Mouse (Mus musculus): ENCODE data around the gene Tcap. TPM values are rescaled to one million over a fixed set of nuclear protein-coding genes. Genes with fewer than 3 reads are reported as not detected.

The Tcap gene
- polyA plus RNA-seq, 1 experiment from 2014 or later = 0.44 TPM

DNA sequence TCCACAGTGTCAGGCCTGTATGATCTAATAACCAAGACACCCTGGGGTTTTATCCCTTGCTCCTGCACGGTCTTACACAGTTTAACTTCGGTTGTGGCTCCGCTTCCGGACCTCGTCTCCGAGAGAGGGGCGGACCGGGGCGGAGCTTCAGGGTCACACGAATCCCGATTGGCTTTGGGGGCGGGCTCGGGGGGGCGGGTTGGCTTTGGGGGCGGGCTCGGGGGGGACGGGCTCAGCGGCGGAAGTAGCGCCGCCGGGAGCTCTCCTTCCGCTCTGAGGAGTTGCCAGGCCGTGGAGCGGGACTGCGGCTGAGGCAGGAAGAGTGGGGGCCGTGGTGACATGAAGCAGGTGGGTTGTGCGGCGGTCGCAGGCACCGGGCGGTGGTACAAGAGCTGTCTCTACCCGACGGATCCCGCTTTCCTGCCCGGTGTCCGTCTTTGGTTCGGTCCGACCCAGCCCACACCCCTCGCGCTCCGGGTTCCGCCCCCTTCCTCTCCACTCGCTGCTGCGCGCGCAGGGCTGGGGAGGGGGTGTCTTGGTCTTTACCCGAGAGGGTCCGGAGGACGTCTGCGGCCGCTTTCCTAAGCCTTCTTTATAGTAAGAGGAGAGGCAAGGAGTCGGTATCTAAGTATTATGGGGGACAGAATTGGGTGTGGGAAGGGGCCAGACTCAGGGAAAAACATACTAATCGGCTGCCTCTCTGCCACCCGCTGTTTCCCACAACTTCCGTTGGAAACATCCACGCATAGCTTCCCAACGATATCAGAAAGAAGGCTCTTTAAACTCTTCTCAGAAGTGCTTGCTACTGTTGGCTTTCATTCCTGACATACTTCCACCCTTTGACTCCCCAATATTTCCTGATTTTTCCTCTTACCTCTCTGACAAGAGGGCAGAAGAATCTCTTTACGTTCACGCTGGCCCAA, 25.2 kb upstream of the Tcap start, which contains the start of gene Stard3:
Gene Stard3, plus strand, starts transcription at position 208 of the 923 bp plus-strand sequence.
- peak within 1 kb of the TSS; percentile 81 for H3K4me2 ChIP-seq (replicated peaks; ENCODE audit: low read depth)
- peak within 1 kb of the TSS; percentile 92 for H3K27ac ChIP-seq (ENCODE audit: low read depth, low read length)
- peaks cover 8% of the 10 kb centered on the region; the same call in 1 of the 2 replicates for H3K4me1 ChIP-seq (replicated peaks; ENCODE audit: control insufficient read depth, insufficient read depth, low read length)
- no peaks in the 10 kb centered on the region for H3K36me3 ChIP-seq (ENCODE audit: control insufficient read depth, insufficient read depth)
- ATAC-seq = peak; percentile 74
- H3K9ac ChIP-seq (ENCODE audit: low read depth, low read length) = peak within 1 kb of the TSS; percentile 79
- H3K27me3 ChIP-seq (replicated peaks; ENCODE audit: control insufficient read depth, insufficient read depth, low read length) = no peaks in the 10 kb centered on the region
- under 1% methylated on average over 56 of the region's 60 CpGs for WGBS
- no peak for TF ChIP-seq CTCF (IDR thresholded peaks at IDR 0.05; ENCODE audit: low read depth)
- H3K4me3 ChIP-seq (ENCODE audit: low read depth, low read length) = peak within 1 kb of the TSS; percentile 71
- H3K9me3 ChIP-seq (ENCODE audit: control insufficient read depth) = no peaks in the 10 kb centered on the region

DNA sequence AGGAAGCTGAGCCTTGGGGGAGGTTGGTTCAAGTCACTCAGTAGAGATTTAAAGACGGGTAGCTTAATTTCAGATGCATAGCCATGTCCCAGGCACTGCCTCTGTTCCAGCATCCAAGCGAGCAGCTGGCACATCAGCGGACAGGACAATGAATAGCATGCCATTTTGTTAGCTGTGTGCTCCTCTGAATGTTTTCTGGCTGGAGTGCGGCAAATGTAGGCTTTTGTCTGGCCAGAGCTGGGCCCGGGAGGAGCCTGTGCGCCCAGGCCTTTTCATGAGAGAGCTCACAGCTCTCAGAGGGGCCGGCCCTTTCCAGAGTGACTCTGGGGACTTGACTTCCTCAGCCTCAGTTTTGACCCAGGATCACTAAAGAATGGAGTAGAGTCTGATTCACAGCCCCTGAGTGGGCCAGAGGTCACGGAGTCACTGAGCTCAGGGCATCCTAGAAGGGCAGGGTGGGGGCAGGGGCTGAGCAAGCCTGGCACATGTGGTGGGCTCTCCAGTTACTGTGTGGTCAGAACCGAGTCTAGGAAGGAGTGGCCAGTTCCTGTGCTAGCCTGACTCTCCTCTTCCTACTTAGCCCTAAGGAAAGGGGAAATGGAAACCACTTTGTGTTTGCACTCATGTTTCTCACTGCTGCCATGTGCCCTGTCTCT, 22.6 kb upstream of the Tcap start:
- 76% methylated on average over 9 of the region's 9 CpGs for WGBS
- peaks cover 8% of the 10 kb centered on the region; the same call in 1 of the 2 replicates for H3K4me1 ChIP-seq (replicated peaks; ENCODE audit: control insufficient read depth, insufficient read depth, low read length)
- no peaks in the 10 kb centered on the region for H3K27me3 ChIP-seq (replicated peaks; ENCODE audit: control insufficient read depth, insufficient read depth, low read length)
- peak overlapping the region; percentile 17; the same call in 1 of the 2 replicates for H3K4me2 ChIP-seq (replicated peaks; ENCODE audit: low read depth)
- H3K27ac ChIP-seq (ENCODE audit: low read depth, low read length) = 0 out of 2 replicates have a peak overlapping the region, but pooled peaks have one; percentile 15
- ATAC-seq = no peak
- H3K9me3 ChIP-seq (ENCODE audit: control insufficient read depth) = no peaks in the 10 kb centered on the region
- no peak for TF ChIP-seq CTCF (IDR thresholded peaks at IDR 0.05; ENCODE audit: low read depth)
- H3K4me3 ChIP-seq (ENCODE audit: low read depth, low read length) = no peak overlapping the region
- H3K9ac ChIP-seq (ENCODE audit: low read depth, low read length) = no peak overlapping the region
- no peaks in the 10 kb centered on the region; the same call in 1 of the 2 replicates for H3K36me3 ChIP-seq (ENCODE audit: control insufficient read depth, insufficient read depth)

DNA sequence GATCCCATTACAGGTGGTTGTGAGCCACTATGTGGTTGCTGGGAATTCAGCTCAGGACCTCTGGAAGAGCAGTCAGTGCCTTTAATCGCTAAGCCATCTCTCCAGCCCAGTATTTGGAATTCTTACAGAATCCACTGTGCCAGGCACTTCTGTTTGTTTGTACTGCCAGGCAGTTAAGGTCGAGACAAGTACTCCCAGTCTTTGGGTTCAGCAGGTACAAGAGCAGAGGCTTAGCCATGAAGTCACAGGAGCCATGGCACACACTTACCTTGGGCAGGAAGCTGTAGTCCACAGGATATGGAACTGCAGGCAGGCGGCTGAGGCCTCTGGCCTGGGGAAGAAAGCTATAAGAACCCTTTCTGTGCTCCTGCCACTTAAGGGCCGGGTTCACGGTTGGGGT, 19.8 kb upstream of the Tcap start:
- 49% methylated on average over 5 of the region's 5 CpGs for WGBS
- no peak overlapping the region for H3K9ac ChIP-seq (ENCODE audit: low read depth, low read length)

DNA sequence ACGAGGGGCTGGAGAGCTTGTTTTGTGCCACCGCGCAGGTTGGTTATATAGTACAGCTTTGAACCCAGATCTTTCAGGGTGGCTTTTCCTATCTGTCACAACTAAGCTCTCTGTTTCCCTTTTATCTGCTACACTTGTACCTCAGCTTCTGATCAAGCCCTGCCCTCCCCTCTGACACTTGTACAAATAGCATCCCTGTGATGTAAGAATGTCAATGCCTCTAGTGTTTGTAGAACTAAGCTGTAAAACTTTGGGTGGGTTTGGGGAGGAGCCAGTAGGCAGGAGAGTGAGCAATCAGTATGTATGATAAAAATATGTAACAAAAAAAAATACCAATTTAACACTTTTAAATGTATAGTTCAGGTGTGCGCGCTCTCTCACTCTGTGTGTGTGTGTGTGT, 19.2 kb upstream of the Tcap start:
- Histone ChIP-seq H3K4me2 (replicated peaks; ENCODE audit: low read depth) (no peak overlapping the region), H3K9ac (ENCODE audit: low read depth, low read length) (no peak overlapping the region), H3K4me1 (replicated peaks; ENCODE audit: control insufficient read depth, insufficient read depth, low read length) (0 out of 2 replicates have a peak, but pooled peaks cover 3% of the 10 kb centered on the region), H3K9me3 (ENCODE audit: control insufficient read depth) (no peaks in the 10 kb centered on the region), H3K27ac (ENCODE audit: low read depth, low read length) (no peak overlapping the region), H3K36me3 (ENCODE audit: control insufficient read depth, insufficient read depth) (no peaks in the 10 kb centered on the region; the same call in 1 of the 2 replicates), H3K4me3 (ENCODE audit: low read depth, low read length) (no peak overlapping the region), H3K27me3 (replicated peaks; ENCODE audit: control insufficient read depth, insufficient read depth, low read length) (no peaks in the 10 kb centered on the region)
- no peak for ATAC-seq
- WGBS = 56% methylated on average over 5 of the region's 5 CpGs
- TF ChIP-seq CTCF (IDR thresholded peaks at IDR 0.05; ENCODE audit: low read depth) = no peak

More for the DNA sequence above, 19.8 kb upstream of the Tcap start:
- H3K27me3 ChIP-seq (replicated peaks; ENCODE audit: control insufficient read depth, insufficient read depth, low read length) = no peaks in the 10 kb centered on the region
- H3K4me1 ChIP-seq (replicated peaks; ENCODE audit: control insufficient read depth, insufficient read depth, low read length) = 0 out of 2 replicates have a peak, but pooled peaks cover 3% of the 10 kb centered on the region
- H3K4me2 ChIP-seq (replicated peaks; ENCODE audit: low read depth) = no peak overlapping the region
- no peak overlapping the region for H3K27ac ChIP-seq (ENCODE audit: low read depth, low read length)
- no peak for ATAC-seq
- no peak for TF ChIP-seq CTCF (IDR thresholded peaks at IDR 0.05; ENCODE audit: low read depth)
- no peaks in the 10 kb centered on the region for H3K9me3 ChIP-seq (ENCODE audit: control insufficient read depth)
- no peak overlapping the region for H3K4me3 ChIP-seq (ENCODE audit: low read depth, low read length)
- no peaks in the 10 kb centered on the region; the same call in 1 of the 2 replicates for H3K36me3 ChIP-seq (ENCODE audit: control insufficient read depth, insufficient read depth)

DNA sequence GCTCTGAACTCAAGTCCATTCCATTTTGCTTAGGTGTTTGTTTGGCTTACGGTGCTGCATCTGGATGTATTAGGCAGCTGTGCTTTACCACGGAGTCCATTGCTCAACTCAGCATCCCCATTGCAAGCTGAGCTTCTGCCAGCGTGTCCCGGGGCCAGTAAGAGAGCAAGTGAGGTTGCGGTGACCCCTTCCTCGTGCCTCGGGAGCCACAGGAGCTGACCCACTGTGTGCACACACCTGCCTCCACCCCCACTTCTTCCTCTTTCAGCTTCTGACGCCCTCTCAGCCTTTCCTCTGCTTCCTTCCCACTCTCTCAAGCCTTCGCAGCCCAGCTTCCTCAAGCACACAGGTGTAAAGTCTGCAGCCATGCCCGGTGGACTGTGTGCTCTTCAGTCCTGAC, 17.3 kb upstream of the Tcap start:
- no peak for TF ChIP-seq CTCF (IDR thresholded peaks at IDR 0.05; ENCODE audit: low read depth)
- no peak for ATAC-seq
- H3K27ac ChIP-seq (ENCODE audit: low read depth, low read length) = no peak overlapping the region
- H3K9me3 ChIP-seq (ENCODE audit: control insufficient read depth) = no peaks in the 10 kb centered on the region
- no peak overlapping the region for H3K4me2 ChIP-seq (replicated peaks; ENCODE audit: low read depth)
- WGBS = 82% methylated on average over 10 of the region's 10 CpGs
- no peak overlapping the region for H3K9ac ChIP-seq (ENCODE audit: low read depth, low read length)
- no peaks in the 10 kb centered on the region for H3K27me3 ChIP-seq (replicated peaks; ENCODE audit: control insufficient read depth, insufficient read depth, low read length)
- no peak overlapping the region for H3K4me3 ChIP-seq (ENCODE audit: low read depth, low read length)
- no peaks in the 10 kb centered on the region; the same call in 1 of the 2 replicates for H3K36me3 ChIP-seq (ENCODE audit: control insufficient read depth, insufficient read depth)
- H3K4me1 ChIP-seq (replicated peaks; ENCODE audit: control insufficient read depth, insufficient read depth, low read length) = no peaks in the 10 kb centered on the region
